11 mouse cellular contexts compared by ENCODE assay signal in genomic region chr11:94675446-94675845, GRCm38 (mm10). TPM values are rescaled to one million over a fixed set of nuclear protein-coding genes. Genes with fewer than 3 reads are reported as not detected.
A peak's percentile ranks its signal among the peaks of the same experiment; 100 is the strongest.
DNase-seq lines count a peak whose midpoint lies in the region; ATAC-seq and TF ChIP-seq lines count a peak whose summit lies in the region.
"Had no signal": no experiment of that assay in that cellular context is flagged by ENCODE, and none has a peak within 500 bp of the region (broad histone marks: within the 10 kb centered on the region; RNA-seq: fewer than 3 reads in every experiment).

No protein-coding gene starts in this region.

- peaks cover 27% of the 10 kb centered on the region for H3K4me1 ChIP-seq in forebrain, embryonic 13.5 days
- H3K4me1 ChIP-seq in forebrain, embryonic 12.5 days: peaks cover 25% of the 10 kb centered on the region
- H3K4me1 ChIP-seq in liver, embryonic 13.5 days (replicated peaks): peaks cover 23% of the 10 kb centered on the region
- no peaks in the 10 kb centered on the region; the same call in 1 of the 2 replicates for H3K4me1 ChIP-seq in intestine, postnatal 0 days (replicated peaks; ENCODE audit: control insufficient read depth, insufficient read depth, low read length)

- H3K9me3 ChIP-seq in forebrain, embryonic 13.5 days (replicated peaks): no peaks in the 10 kb centered on the region
- H3K9me3 ChIP-seq in forebrain, embryonic 12.5 days: no peaks in the 10 kb centered on the region
- no peaks in the 10 kb centered on the region for H3K9me3 ChIP-seq in liver, embryonic 13.5 days (replicated peaks)
- no peaks in the 10 kb centered on the region for H3K9me3 ChIP-seq in intestine, postnatal 0 days (ENCODE audit: control insufficient read depth)

- no peaks in the 10 kb centered on the region for H3K27me3 ChIP-seq in forebrain, embryonic 13.5 days
- H3K27me3 ChIP-seq in forebrain, embryonic 12.5 days: no peaks in the 10 kb centered on the region
- H3K27me3 ChIP-seq in liver, embryonic 13.5 days: no peaks in the 10 kb centered on the region
- no peaks in the 10 kb centered on the region for H3K27me3 ChIP-seq in intestine, postnatal 0 days (replicated peaks; ENCODE audit: control insufficient read depth, insufficient read depth, low read length)

- H3K9ac ChIP-seq in forebrain, embryonic 13.5 days: peak overlapping the region; percentile 98; the same call in 1 of the 2 replicates
- H3K9ac ChIP-seq in forebrain, embryonic 12.5 days: no peak overlapping the region
- no peak overlapping the region for H3K9ac ChIP-seq in liver, embryonic 13.5 days
- no peak overlapping the region for H3K9ac ChIP-seq in intestine, postnatal 0 days (ENCODE audit: low read depth, low read length)
- H3K9ac ChIP-seq: liver, embryonic 14.5 days had no signal

- no peak overlapping the region for H3K27ac ChIP-seq in forebrain, embryonic 13.5 days
- H3K27ac ChIP-seq in forebrain, embryonic 12.5 days: no peak overlapping the region
- H3K27ac ChIP-seq in liver, embryonic 13.5 days: no peak overlapping the region
- no peak overlapping the region for H3K27ac ChIP-seq in intestine, postnatal 0 days (ENCODE audit: low read depth, low read length)
- H3K27ac ChIP-seq: liver, embryonic 14.5 days had no signal

- peak overlapping the region; percentile 86; the same call in 1 of the 2 replicates for H3K4me2 ChIP-seq in forebrain, embryonic 13.5 days
- no peak overlapping the region for H3K4me2 ChIP-seq in forebrain, embryonic 12.5 days
- H3K4me2 ChIP-seq in liver, embryonic 13.5 days: 0 out of 2 replicates have a peak overlapping the region, but pooled peaks have one; percentile 97
- H3K4me2 ChIP-seq in intestine, postnatal 0 days (replicated peaks; ENCODE audit: low read depth): peak overlapping the region; percentile 89; the same call in 1 of the 2 replicates

- TF ChIP-seq CTCF in intestine, postnatal 0 days (IDR thresholded peaks at IDR 0.05; ENCODE audit: low read depth): 0 out of 2 replicates have a peak, but pooled peaks have one; percentile 4

- no peak for ATAC-seq in forebrain, embryonic 13.5 days
- ATAC-seq in forebrain, embryonic 12.5 days (ENCODE audit: low FRiP score): no peak
- ATAC-seq in liver, embryonic 13.5 days (ENCODE audit: low read depth): no peak
- no peak for ATAC-seq in intestine, postnatal 0 days

- DNase-seq in liver, embryonic 13.5 days: no peak
- DNase-seq in liver (no peak), ZHBTc4 (ENCODE audit: low read depth, low spot score) (peak; percentile 59)
- no peak for DNase-seq in retina, embryonic 14.5 days (ENCODE audit: low spot score)
- DNase-seq in spleen, postnatal 14 days (ENCODE audit: low spot score in 2 of 2): no peak
- DNase-seq: right cerebral cortex, postnatal 4 days had no signal

- 0 out of 2 replicates have a peak overlapping the region, but pooled peaks have one; percentile 90 for H3K4me3 ChIP-seq in forebrain, embryonic 13.5 days
- H3K4me3 ChIP-seq in forebrain, embryonic 12.5 days (replicated peaks): no peak overlapping the region
- H3K4me3 ChIP-seq in liver, embryonic 13.5 days (replicated peaks): no peak overlapping the region
- H3K4me3 ChIP-seq in intestine, postnatal 0 days (ENCODE audit: low read depth, low read length): no peak overlapping the region

- WGBS in forebrain, embryonic 13.5 days: 74% methylated on average over 5 of the region's 5 CpGs
- 81% methylated on average over 5 of the region's 5 CpGs for WGBS in forebrain, embryonic 12.5 days
- 73% methylated on average over 5 of the region's 5 CpGs for whole genome bisulfite sequencing in liver, embryonic 13.5 days (ENCODE audit: insufficient replicate concordance)
- WGBS in intestine, postnatal 0 days: 79% methylated on average over 5 of the region's 5 CpGs

- H3K36me3 ChIP-seq in forebrain, embryonic 13.5 days (ENCODE audit: poor library complexity, severe bottlenecking): peaks cover 5% of the 10 kb centered on the region
- H3K36me3 ChIP-seq in forebrain, embryonic 12.5 days (replicated peaks): peaks cover 2% of the 10 kb centered on the region; the same call in 1 of the 2 replicates
- peaks cover 2% of the 10 kb centered on the region; the same call in 1 of the 2 replicates for H3K36me3 ChIP-seq in liver, embryonic 13.5 days
- H3K36me3 ChIP-seq in intestine, postnatal 0 days (ENCODE audit: control insufficient read depth, insufficient read depth): peaks cover 4% of the 10 kb centered on the region; the same call in 1 of the 2 replicates

RNA-seq across cellular contexts. Expression of gene Xylt2, which starts 1.9 kb away (rescaled TPM):
- 8.2 and 8.7 TPM in 2 replicates for polyA plus RNA-seq in forebrain, embryonic 13.5 days (2015; fragmentation: Nextera tagmentation; extraction: Ambion mirVana)
- 13.6 and 17.4 TPM in 2 replicates for polyA plus RNA-seq in forebrain, embryonic 12.5 days (2016; fragmentation: Nextera tagmentation; extraction: Ambion mirVana)
- polyA plus RNA-seq in liver, embryonic 13.5 days (2015; fragmentation: Nextera tagmentation; extraction: Ambion mirVana): 2.4 and 2.9 TPM in 2 replicates
- polyA plus RNA-seq in intestine, postnatal 0 days (2015; fragmentation: Nextera tagmentation; extraction: Ambion mirVana): 8.0 and 8.2 TPM in 2 replicates

RNA-seq across cellular contexts. Expression of gene Eme1, which starts 21.7 kb away (rescaled TPM):
- polyA plus RNA-seq in forebrain, embryonic 13.5 days (2015; fragmentation: Nextera tagmentation; extraction: Ambion mirVana): 26.6 and 31.7 TPM in 2 replicates
- 40.5 and 43.6 TPM in 2 replicates for polyA plus RNA-seq in forebrain, embryonic 12.5 days (2016; fragmentation: Nextera tagmentation; extraction: Ambion mirVana)
- polyA plus RNA-seq in liver, embryonic 13.5 days (2015; fragmentation: Nextera tagmentation; extraction: Ambion mirVana): 18.4 and 19.5 TPM in 2 replicates
- 3.7 and 4.2 TPM in 2 replicates for polyA plus RNA-seq in intestine, postnatal 0 days (2015; fragmentation: Nextera tagmentation; extraction: Ambion mirVana)

RNA-seq across cellular contexts. Expression of gene Mrpl27, which starts 21.9 kb away (rescaled TPM):
- polyA plus RNA-seq in forebrain, embryonic 13.5 days (2015; fragmentation: Nextera tagmentation; extraction: Ambion mirVana): 144 and 153 TPM in 2 replicates
- polyA plus RNA-seq in forebrain, embryonic 12.5 days (2016; fragmentation: Nextera tagmentation; extraction: Ambion mirVana): 125 and 136 TPM in 2 replicates
- 90.2 and 91.3 TPM in 2 replicates for polyA plus RNA-seq in liver, embryonic 13.5 days (2015; fragmentation: Nextera tagmentation; extraction: Ambion mirVana)
- 148 and 158 TPM in 2 replicates for polyA plus RNA-seq in intestine, postnatal 0 days (2015; fragmentation: Nextera tagmentation; extraction: Ambion mirVana)

RNA-seq across cellular contexts. Expression of gene Gm11541, which starts 28.9 kb away (rescaled TPM):
- not detected in 2 replicates for polyA plus RNA-seq in forebrain, embryonic 13.5 days (2015; fragmentation: Nextera tagmentation; extraction: Ambion mirVana)
- polyA plus RNA-seq in forebrain, embryonic 12.5 days (2016; fragmentation: Nextera tagmentation; extraction: Ambion mirVana): not detected in 2 replicates
- not detected in 2 replicates for polyA plus RNA-seq in liver, embryonic 13.5 days (2015; fragmentation: Nextera tagmentation; extraction: Ambion mirVana)
- 0.07 TPM in 1 of 2 replicates, not detected in the other for polyA plus RNA-seq in intestine, postnatal 0 days (2015; fragmentation: Nextera tagmentation; extraction: Ambion mirVana)
- polyA plus RNA-seq: liver, embryonic 14.5 days; myocyte had no signal

RNA-seq across cellular contexts. Expression of gene Lrrc59, which starts 45.9 kb away (rescaled TPM):
- polyA plus RNA-seq in forebrain, embryonic 13.5 days (2015; fragmentation: Nextera tagmentation; extraction: Ambion mirVana): 165 and 182 TPM in 2 replicates
- 218 and 229 TPM in 2 replicates for polyA plus RNA-seq in forebrain, embryonic 12.5 days (2016; fragmentation: Nextera tagmentation; extraction: Ambion mirVana)
- polyA plus RNA-seq in liver, embryonic 13.5 days (2015; fragmentation: Nextera tagmentation; extraction: Ambion mirVana): 133 and 148 TPM in 2 replicates
- 165 and 172 TPM in 2 replicates for polyA plus RNA-seq in intestine, postnatal 0 days (2015; fragmentation: Nextera tagmentation; extraction: Ambion mirVana)
